Mouse (Mus musculus): Measurements from ENCODE around the gene Pcdh15. TPM values are rescaled to one million over a fixed set of nuclear protein-coding genes. Genes with fewer than 3 reads are reported as not detected.

Gene Pcdh15
- polyA plus RNA-seq, 1 experiment = not detected

DNA sequence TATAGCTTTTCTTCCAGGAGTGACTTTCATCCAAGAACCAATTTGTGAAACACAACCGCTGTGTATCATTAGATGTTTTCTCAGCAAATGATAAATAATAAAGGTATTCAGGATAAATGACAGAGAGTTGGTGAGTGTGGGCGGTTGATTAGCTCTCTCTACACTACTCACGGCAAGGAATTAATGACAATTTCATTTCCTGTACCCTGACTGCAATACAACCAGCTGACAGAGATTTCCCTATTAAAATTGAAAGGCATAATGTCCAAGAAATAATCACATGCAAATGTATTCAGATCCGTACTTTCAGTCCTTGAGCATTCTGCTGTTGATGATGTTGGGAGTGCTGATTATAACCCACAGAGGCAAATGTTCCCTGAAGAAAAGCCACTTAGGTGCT is 181.3 kb downstream of the Pcdh15 start:
- Histone ChIP-seq H3K4me3 (ENCODE audit: low read depth, low read length) (no peak overlapping the region), H3K36me3 (ENCODE audit: control insufficient read depth, insufficient read depth, low read length, poor library complexity, severe bottlenecking) (no peaks in the 10 kb centered on the region), H3K9ac (ENCODE audit: low read depth, poor library complexity, severe bottlenecking) (no peak overlapping the region), H3K9me3 (replicated peaks; ENCODE audit: control insufficient read depth, insufficient read depth, low read length, poor library complexity, severe bottlenecking) (no peaks in the 10 kb centered on the region), H3K27ac (ENCODE audit: insufficient read depth, low read length) (no peak overlapping the region), H3K4me1 (ENCODE audit: control insufficient read depth, insufficient read depth, low read length) (no peaks in the 10 kb centered on the region), H3K27me3 (ENCODE audit: control insufficient read depth, insufficient read depth, low read length, poor library complexity, severe bottlenecking) (no peaks in the 10 kb centered on the region)
- TF ChIP-seq CTCF (IDR thresholded peaks at IDR 0.05; ENCODE audit: low read depth, low read length) = no peak
- TF ChIP-seq POLR2A (IDR thresholded peaks at IDR 0.05; ENCODE audit: insufficient read depth, low read length) = no peak
- no peak for TF ChIP-seq EP300 (IDR thresholded peaks at IDR 0.05; ENCODE audit: insufficient read depth, low read depth, low read length)

- H3K9ac ChIP-seq (ENCODE audit: low read depth, poor library complexity, severe bottlenecking) = no peak overlapping the region
- no peak overlapping the region for H3K27ac ChIP-seq (ENCODE audit: insufficient read depth, low read length)
- H3K9me3 ChIP-seq (replicated peaks; ENCODE audit: control insufficient read depth, insufficient read depth, low read length, poor library complexity, severe bottlenecking) = no peaks in the 10 kb centered on the region
- TF ChIP-seq POLR2A (IDR thresholded peaks at IDR 0.05; ENCODE audit: insufficient read depth, low read length) (no peak), CTCF (IDR thresholded peaks at IDR 0.05; ENCODE audit: low read depth, low read length) (no peak), EP300 (IDR thresholded peaks at IDR 0.05; ENCODE audit: insufficient read depth, low read depth, low read length) (no peak)
- no peaks in the 10 kb centered on the region for H3K27me3 ChIP-seq (ENCODE audit: control insufficient read depth, insufficient read depth, low read length, poor library complexity, severe bottlenecking)
- H3K36me3 ChIP-seq (ENCODE audit: control insufficient read depth, insufficient read depth, low read length, poor library complexity, severe bottlenecking) = no peaks in the 10 kb centered on the region
- no peaks in the 10 kb centered on the region for H3K4me1 ChIP-seq (ENCODE audit: control insufficient read depth, insufficient read depth, low read length)
- H3K4me3 ChIP-seq (ENCODE audit: low read depth, low read length) = no peak overlapping the region
These were observed 197.3 kb downstream of the Pcdh15 start for GRCm38 (mm10) chr10:73296456-73296855.

DNA sequence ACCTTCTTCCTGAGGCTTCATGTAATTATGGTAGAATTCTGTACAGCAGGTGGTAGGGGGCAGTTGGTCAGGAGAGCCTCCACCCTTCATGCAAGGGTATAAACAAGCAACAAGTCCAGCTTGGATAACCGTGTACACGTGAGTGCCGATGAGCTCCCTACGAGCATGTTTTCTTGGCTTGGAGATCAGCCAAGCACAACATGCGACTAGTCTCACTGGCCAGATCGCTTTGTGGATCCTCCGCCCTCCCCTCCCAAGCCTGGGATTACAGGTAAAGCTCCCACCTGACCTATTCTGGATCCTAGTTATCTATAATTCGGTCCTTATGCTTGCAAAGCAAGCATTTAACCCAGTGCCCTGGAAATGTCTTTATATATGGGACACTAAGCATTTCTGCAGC is 202.8 kb downstream of the Pcdh15 start:
- Histone ChIP-seq H3K9me3 (replicated peaks; ENCODE audit: control insufficient read depth, insufficient read depth, low read length, poor library complexity, severe bottlenecking) (no peaks in the 10 kb centered on the region), H3K4me1 (ENCODE audit: control insufficient read depth, insufficient read depth, low read length) (no peaks in the 10 kb centered on the region), H3K9ac (ENCODE audit: low read depth, poor library complexity, severe bottlenecking) (no peak overlapping the region), H3K4me3 (ENCODE audit: low read depth, low read length) (no peak overlapping the region), H3K36me3 (ENCODE audit: control insufficient read depth, insufficient read depth, low read length, poor library complexity, severe bottlenecking) (no peaks in the 10 kb centered on the region), H3K27ac (ENCODE audit: insufficient read depth, low read length) (no peak overlapping the region), H3K27me3 (ENCODE audit: control insufficient read depth, insufficient read depth, low read length, poor library complexity, severe bottlenecking) (no peaks in the 10 kb centered on the region)
- TF ChIP-seq EP300 (IDR thresholded peaks at IDR 0.05; ENCODE audit: insufficient read depth, low read depth, low read length) = no peak
- no peak for TF ChIP-seq POLR2A (IDR thresholded peaks at IDR 0.05; ENCODE audit: insufficient read depth, low read length)
- TF ChIP-seq CTCF (IDR thresholded peaks at IDR 0.05; ENCODE audit: low read depth, low read length) = no peak

- Histone ChIP-seq H3K9me3 (replicated peaks; ENCODE audit: control insufficient read depth, insufficient read depth, low read length, poor library complexity, severe bottlenecking) (no peaks in the 10 kb centered on the region), H3K36me3 (ENCODE audit: control insufficient read depth, insufficient read depth, low read length, poor library complexity, severe bottlenecking) (no peaks in the 10 kb centered on the region), H3K27ac (ENCODE audit: insufficient read depth, low read length) (no peak overlapping the region), H3K4me3 (ENCODE audit: low read depth, low read length) (no peak overlapping the region), H3K9ac (ENCODE audit: low read depth, poor library complexity, severe bottlenecking) (no peak overlapping the region), H3K27me3 (ENCODE audit: control insufficient read depth, insufficient read depth, low read length, poor library complexity, severe bottlenecking) (no peaks in the 10 kb centered on the region), H3K4me1 (ENCODE audit: control insufficient read depth, insufficient read depth, low read length) (no peaks in the 10 kb centered on the region)
- no peak for TF ChIP-seq EP300 (IDR thresholded peaks at IDR 0.05; ENCODE audit: insufficient read depth, low read depth, low read length)
- no peak for TF ChIP-seq CTCF (IDR thresholded peaks at IDR 0.05; ENCODE audit: low read depth, low read length)
- no peak for TF ChIP-seq POLR2A (IDR thresholded peaks at IDR 0.05; ENCODE audit: insufficient read depth, low read length)
These were observed 207.5 kb downstream of the Pcdh15 start for GRCm38 (mm10) chr10:73306677-73307076.

DNA sequence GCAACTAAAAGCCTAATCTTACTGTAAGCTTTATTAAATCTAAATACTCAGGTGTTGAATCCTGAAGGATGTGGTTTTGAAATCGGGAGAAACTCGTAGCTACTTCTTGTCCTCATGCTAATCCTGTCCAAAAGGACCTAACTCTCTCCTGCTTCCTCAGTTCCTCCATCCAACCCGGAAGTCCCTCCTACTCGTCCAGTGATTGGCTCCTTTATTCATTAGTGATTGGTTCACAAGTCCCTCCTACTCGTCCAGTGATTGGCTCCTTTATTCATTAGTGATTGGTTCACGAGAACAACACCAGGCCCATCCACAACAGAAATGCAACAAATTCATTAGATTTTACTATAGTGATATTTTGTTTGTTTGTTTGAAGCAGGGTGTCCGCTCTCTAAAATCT is 227.7 kb downstream of the Pcdh15 start:
- Histone ChIP-seq H3K9ac (ENCODE audit: low read depth, poor library complexity, severe bottlenecking) (no peak overlapping the region), H3K36me3 (ENCODE audit: control insufficient read depth, insufficient read depth, low read length, poor library complexity, severe bottlenecking) (no peaks in the 10 kb centered on the region), H3K4me1 (ENCODE audit: control insufficient read depth, insufficient read depth, low read length) (no peaks in the 10 kb centered on the region), H3K27ac (ENCODE audit: insufficient read depth, low read length) (no peak overlapping the region), H3K27me3 (ENCODE audit: control insufficient read depth, insufficient read depth, low read length, poor library complexity, severe bottlenecking) (no peaks in the 10 kb centered on the region), H3K4me3 (ENCODE audit: low read depth, low read length) (no peak overlapping the region), H3K9me3 (replicated peaks; ENCODE audit: control insufficient read depth, insufficient read depth, low read length, poor library complexity, severe bottlenecking) (no peaks in the 10 kb centered on the region)
- TF ChIP-seq POLR2A (IDR thresholded peaks at IDR 0.05; ENCODE audit: insufficient read depth, low read length) (no peak), EP300 (IDR thresholded peaks at IDR 0.05; ENCODE audit: insufficient read depth, low read depth, low read length) (no peak), CTCF (IDR thresholded peaks at IDR 0.05; ENCODE audit: low read depth, low read length) (no peak)

- no peaks in the 10 kb centered on the region for H3K4me1 ChIP-seq (ENCODE audit: control insufficient read depth, insufficient read depth, low read length)
- H3K4me3 ChIP-seq (ENCODE audit: low read depth, low read length) = no peak overlapping the region
- H3K9ac ChIP-seq (ENCODE audit: low read depth, poor library complexity, severe bottlenecking) = no peak overlapping the region
- TF ChIP-seq EP300 (IDR thresholded peaks at IDR 0.05; ENCODE audit: insufficient read depth, low read depth, low read length) (no peak), POLR2A (IDR thresholded peaks at IDR 0.05; ENCODE audit: insufficient read depth, low read length) (no peak), CTCF (IDR thresholded peaks at IDR 0.05; ENCODE audit: low read depth, low read length) (no peak)
- no peaks in the 10 kb centered on the region for H3K27me3 ChIP-seq (ENCODE audit: control insufficient read depth, insufficient read depth, low read length, poor library complexity, severe bottlenecking)
- no peaks in the 10 kb centered on the region for H3K36me3 ChIP-seq (ENCODE audit: control insufficient read depth, insufficient read depth, low read length, poor library complexity, severe bottlenecking)
- H3K27ac ChIP-seq (ENCODE audit: insufficient read depth, low read length) = no peak overlapping the region
- H3K9me3 ChIP-seq (replicated peaks; ENCODE audit: control insufficient read depth, insufficient read depth, low read length, poor library complexity, severe bottlenecking) = no peaks in the 10 kb centered on the region
These were observed 234.3 kb downstream of the Pcdh15 start for GRCm38 (mm10) chr10:73333426-73333825.

Data from ES-Bruce4 (cell line).